Mouse (Mus musculus) neutrophil, adult 5-6 weeks (primary cell): ENCODE results near the gene Ccdc155. TPM values are rescaled to one million over a fixed set of nuclear protein-coding genes. Genes with fewer than 3 reads are reported as not detected.
A peak's percentile ranks its signal among the peaks of the same experiment; 100 is the strongest.

ENCODE experiments used
- ATAC-seq: fragments of 151-379, 151-347 bp; 2 replicates; pipeline ENCODE4 v1.8.0; 2017; ENCODE audit warnings: mild to moderate bottlenecking, moderate TSS enrichment; ENCODE audit not compliant: insufficient number of reproducible peaks, poor library complexity, low FRiP score, severe bottlenecking; ENCODE audit errors: extremely low read depth
- total RNA-seq: library from RNA; stranded (forward); fragments of 200-1000 nt; gene quantifications from 2 replicates; pipeline ENCODE4 v1.2.3, GENCODE M21; 2017

The Ccdc155 gene
- total RNA-seq, 1 experiment from 2014 or later = 0.35 TPM

DNA sequence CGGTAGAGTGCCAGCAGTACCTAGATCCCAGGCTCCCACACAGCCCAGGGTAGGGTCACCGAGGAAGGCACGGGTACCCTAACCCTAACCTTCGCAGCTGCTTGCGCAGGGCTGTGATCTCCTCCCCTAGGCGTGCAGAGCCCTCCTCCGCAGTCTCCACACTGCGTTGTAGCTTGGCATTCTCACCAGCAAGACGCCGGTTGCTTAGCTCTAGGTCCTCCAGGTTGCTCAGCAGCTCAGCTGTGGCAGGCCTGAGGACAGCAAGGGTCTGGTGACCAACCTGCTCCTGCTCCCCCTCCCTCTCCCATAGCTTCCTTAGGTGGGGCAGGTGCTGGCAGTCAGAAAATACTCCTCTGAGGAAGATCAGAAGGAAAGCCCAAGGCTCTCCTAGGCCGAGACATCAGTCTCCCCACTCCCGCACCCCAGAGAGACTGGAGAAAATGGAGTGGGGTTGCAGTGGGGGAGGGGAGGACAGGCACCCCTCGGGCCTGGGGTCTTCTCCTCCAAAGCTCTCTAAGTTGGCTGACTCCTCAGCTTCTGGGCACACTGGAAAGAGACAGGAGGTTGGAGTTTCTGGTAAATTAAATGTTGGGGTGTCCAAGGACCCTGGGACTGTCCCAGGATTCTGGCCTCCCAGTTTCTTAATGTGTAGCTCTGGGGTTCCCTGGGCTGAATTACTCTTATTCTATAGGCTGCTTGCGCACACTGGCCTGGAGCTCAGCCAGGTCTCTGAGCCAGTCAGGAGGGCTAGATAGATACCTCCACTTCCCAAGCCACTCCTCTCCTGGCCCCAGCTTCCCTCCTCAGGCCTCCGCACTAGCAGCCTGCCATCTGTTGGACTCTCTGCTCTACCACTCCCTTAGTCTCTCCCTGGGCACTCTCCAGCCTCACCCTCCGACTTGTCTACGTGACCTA lies 10.6 kb downstream of the Ccdc155 start:
- ATAC-seq = no peak

DNA sequence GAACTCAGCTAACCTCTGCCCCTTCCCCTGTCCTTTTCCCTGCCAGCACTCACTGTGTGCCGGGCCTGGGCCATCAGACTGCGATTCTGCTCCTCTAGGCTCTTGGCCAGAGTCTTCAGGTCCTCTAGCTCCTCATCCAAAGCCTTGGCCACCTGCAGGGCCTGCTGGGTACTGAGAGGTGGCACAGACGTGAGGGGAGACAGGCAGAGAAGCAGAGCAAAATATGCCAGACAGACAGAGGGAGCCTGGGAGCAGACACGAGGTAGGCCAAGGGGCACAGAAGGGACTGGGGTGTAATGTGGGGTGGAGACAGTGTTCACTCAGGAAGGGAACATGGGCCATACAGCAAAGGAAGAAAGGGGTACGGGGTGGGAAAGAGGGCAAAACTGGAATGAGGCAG lies 11.3 kb downstream of the Ccdc155 start:
- ATAC-seq = no peak

- ATAC-seq = no peak
Measured at GRCm38 (mm10) chr7:45192585-45193310, 11.9 kb downstream of the Ccdc155 start.

GRCm38 (mm10) chr7:45191803-45192363 lies 12.8 kb downstream of the Ccdc155 start:
- ATAC-seq = no peak

GRCm38 (mm10) chr7:45191161-45191560 lies 13.5 kb downstream of the Ccdc155 start:
- ATAC-seq = no peak

DNA sequence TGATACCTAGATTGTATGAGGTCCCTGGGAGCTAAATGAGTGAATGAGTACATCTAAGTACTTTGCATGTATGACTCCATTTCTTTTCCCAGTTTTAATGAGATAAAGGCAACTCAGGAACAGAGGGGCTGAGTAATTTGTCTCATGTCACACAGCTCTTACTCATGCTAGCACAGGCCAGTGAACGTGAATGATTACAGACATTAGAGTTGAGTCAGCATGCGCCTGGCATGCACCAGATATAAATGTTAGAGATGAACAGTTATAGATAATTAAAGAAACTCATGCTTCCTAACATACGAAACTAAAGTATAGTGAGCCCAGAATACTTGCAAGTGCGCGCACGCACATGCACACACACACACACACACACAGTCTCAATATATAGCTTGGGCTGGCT lies 14.5 kb downstream of the Ccdc155 start:
- ATAC-seq = no peak

DNA sequence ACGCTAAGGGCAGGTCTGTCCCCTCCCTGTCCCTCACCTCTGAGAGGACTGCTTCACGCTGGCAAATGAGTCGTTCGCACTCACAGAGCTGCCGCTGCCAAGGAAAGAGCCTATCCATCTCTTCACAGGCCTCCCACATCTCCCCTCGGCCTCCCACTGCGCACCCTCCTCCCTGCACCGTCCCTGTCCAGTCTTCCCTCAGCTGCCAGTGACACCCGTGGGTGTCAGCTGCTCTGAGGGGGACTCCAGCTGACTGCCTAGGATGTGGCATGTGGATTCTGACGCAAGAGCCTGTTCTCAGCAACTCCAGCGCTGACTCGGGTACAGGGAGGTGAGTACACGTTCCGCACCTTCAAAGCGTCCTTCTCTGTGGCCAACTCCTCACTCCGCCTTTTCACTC lies 15.1 kb downstream of the Ccdc155 start:
- ATAC-seq = no peak

GRCm38 (mm10) chr7:45185921-45186320 lies 18.8 kb downstream of the Ccdc155 start:
- ATAC-seq = no peak

GRCm38 (mm10) chr7:45183672-45184071 lies 21.0 kb downstream of the Ccdc155 start:
- ATAC-seq = no peak

DNA sequence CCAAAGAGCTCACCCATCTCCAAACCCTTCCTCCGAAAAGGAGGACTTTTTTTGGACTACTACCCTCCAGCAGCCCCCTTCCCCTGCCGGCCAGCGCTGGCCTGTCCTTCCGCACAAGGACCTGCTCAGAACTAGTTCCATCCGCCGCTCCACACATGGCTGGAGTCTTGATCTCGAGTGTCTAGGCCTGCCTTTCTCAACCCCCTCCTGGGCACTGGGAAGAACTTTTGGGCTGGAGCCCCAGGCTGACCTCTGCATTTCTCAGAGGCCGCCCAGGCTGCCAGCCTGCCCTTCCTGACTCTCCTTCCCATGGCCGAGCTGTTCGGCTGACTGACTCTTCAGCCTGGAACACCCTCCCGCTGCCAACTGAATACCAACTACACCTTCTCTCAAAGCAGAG lies 22.1 kb downstream of the Ccdc155 start:
- no peak for ATAC-seq

DNA sequence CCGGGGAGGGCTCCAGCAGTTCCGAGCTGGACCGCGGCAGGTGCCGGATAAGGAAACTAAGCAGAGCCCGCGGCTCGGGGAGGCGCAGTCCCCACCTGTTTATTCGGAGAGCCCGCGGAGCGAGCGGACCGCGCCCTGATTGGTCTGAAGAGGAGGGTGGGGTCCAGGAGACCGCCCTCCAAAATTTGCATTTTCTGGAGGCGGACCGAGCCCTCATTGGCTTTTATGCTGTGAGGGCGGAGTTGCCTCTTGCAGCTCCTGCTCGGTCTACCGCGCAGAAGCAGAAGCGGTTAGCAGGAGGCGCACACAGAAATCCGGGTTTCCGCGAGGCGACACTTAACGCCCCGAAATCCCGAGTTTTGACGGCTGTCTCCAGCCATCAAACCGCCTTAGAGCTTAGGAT lies 22.5 kb downstream of the Ccdc155 start:
- ATAC-seq = peak; percentile 83

DNA sequence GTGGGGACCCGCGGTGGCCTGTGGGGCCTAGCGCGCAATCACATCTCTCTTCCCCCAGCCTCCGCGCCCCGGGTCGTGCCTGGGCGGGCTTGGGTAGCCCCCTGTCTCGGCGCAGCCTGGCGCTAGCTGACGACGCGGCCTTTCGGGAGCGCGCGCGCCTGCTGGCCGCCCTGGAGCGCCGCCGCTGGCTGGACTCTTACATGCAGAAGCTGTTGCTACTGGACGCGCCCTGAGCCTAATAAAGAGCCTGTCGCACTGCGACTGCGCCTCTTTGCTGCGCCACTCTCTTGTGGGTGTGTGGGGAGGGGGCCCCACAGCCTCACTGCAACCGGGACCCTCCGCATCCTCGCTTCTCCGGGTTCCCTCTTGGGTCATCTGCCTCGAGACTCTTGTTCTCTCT lies 23.2 kb downstream of the Ccdc155 start:
- ATAC-seq = no peak

DNA sequence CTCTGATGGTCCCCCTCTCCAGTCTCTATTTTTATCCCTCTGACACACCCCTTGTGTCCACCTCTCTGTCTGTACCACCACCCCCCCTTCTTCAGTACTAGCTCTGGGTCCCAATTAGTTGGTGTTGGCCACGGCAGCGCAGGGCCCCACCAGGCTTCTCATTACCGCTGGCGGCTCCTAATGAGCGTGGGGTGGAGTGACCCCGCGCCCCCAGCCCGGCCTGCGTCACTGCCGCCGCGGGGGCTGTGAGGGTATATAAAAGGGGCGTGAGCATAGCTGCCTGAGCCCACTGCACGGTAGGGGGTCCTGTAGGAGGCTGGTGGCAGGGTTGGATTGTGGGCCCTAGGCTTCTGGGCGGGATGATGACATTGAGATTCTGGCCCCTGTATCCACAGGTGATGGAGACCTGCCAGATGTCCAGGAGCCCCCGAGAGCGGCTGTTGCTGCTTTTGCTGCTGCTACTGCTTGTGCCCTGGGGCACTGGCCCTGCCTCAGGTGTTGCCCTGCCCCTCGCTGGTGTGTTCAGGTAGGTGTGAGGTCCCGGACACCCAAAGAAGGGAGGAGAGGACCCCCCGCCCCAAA lies 23.7 kb downstream of the Ccdc155 start, which contains the start of gene Pth2:
TSS of gene Pth2 (plus strand) at position 100 of the 582 bp plus-strand sequence.
- no peak for ATAC-seq

DNA sequence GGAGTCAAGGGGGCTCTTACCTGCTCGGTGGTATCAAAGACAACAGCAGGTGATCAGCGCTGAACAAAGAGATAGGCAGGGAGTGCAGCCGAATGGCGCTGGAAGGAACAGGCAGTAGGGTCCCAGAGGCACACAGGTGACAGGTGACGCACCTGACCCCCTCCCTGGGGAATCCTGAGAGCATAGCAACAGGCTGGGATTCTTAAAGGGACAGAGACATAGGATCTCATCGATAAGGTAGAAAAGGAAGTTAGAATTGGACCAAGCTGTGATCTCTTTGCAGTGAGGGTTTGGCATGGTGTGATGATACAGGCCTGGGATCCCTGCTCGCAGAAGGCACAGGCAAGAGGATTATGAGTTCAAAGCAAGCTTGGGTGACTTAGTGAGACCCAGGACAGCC lies 25.2 kb downstream of the Ccdc155 start, which contains the start of gene Gfy:
TSS of gene Gfy (minus strand) at position 101 of the 400 bp plus-strand sequence.
- ATAC-seq = no peak

- no peak for ATAC-seq
Measured at GRCm38 (mm10) chr7:45178550-45178949, 26.1 kb downstream of the Ccdc155 start.

DNA sequence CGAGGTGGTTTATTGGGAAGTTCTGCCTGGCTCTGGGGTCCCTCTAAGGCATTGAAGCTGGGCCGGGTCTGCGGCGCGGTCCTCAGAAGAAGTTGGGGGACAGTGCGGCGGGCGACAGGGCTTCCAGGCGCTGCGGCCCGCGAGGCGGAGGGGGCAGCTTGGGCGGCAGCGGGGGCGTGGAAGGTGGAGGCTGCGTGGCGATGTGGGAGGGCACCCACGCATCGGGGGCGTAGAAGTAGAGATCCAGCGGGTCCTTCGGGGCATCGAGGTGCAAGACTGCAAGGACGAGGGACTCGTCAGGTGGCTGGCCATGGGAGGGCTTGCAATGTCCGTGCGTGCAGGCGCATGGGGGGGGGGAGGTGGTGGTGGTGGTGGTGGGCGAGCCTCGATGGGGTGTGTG lies 28.3 kb downstream of the Ccdc155 start:
- ATAC-seq = no peak

- ATAC-seq = no peak
Measured at GRCm38 (mm10) chr7:45175929-45176328, 28.8 kb downstream of the Ccdc155 start.

GRCm38 (mm10) chr7:45175398-45175797 lies 29.3 kb downstream of the Ccdc155 start:
- ATAC-seq = no peak

GRCm38 (mm10) chr7:45174567-45175280 lies 30.0 kb downstream of the Ccdc155 start:
- ATAC-seq = no peak
